Mouse (Mus musculus) midbrain, embryonic 16.5 days (tissue): ENCODE measurements around the gene Gm3417. TPM values are rescaled to one million over a fixed set of nuclear protein-coding genes. Genes with fewer than 3 reads are reported as not detected.

ENCODE experiments used
- ATAC-seq: fragments of 200-750 bp; cut with Nextera tagmentation; 2 replicates; pipeline ENCODE4 v1.8.0; 2017; ENCODE audit warnings: moderate TSS enrichment
- H3K27ac ChIP-seq: fragments of 300-500 bp; sonication (generic); 2 replicates; pipeline ENCODE4 v1.5.1; 2014; ENCODE audit warnings: mild to moderate bottlenecking, low read length, mixed read lengths
- H3K27me3 ChIP-seq: fragments of 300-500 bp; sonication (generic); 2 replicates; pipeline ENCODE4 v1.6.1; 2014; ENCODE audit warnings: low read depth, low read length, mixed read lengths; ENCODE audit not compliant: control insufficient read depth, insufficient read depth
- H3K36me3 ChIP-seq: fragments of 300-500 bp; sonication (generic); 2 replicates; pipeline ENCODE4 v1.6.1; 2014; ENCODE audit warnings: mild to moderate bottlenecking, low read length, moderate library complexity, mixed read lengths; ENCODE audit not compliant: control insufficient read depth, insufficient read depth
- H3K4me1 ChIP-seq: fragments of 300-500 bp; sonication (generic); 2 replicates; pipeline ENCODE4 v1.6.1; 2014; ENCODE audit warnings: mild to moderate bottlenecking, low read length, mixed read lengths; ENCODE audit not compliant: control insufficient read depth, insufficient read depth
- H3K4me2 ChIP-seq: fragments of 300-500 bp; sonication (generic); 2 replicates; pipeline ENCODE4 v1.6.1; 2014; ENCODE audit warnings: mild to moderate bottlenecking, low read length, mixed read lengths
- H3K4me3 ChIP-seq: fragments of 300-500 bp; sonication (generic); 2 replicates; pipeline ENCODE4 v1.5.1; 2014; ENCODE audit warnings: low read depth, mild to moderate bottlenecking, low read length, moderate library complexity, mixed read lengths
- H3K9ac ChIP-seq: fragments of 300-500 bp; sonication (generic); 2 replicates; pipeline ENCODE4 v1.6.1; 2014; ENCODE audit warnings: low read depth, low read length, mixed read lengths
- H3K9me3 ChIP-seq: fragments of 300-500 bp; sonication (generic); replicated peaks from 2 replicates; pipeline ENCODE4 v1.6.1; 2014; ENCODE audit warnings: mild to moderate bottlenecking, low read length, mixed read lengths; ENCODE audit not compliant: control insufficient read depth, poor library complexity, severe bottlenecking
- WGBS: fragments of 180-500 bp; shearing (Covaris S2); extraction: QIAGEN DNeasy Blood & Tissue Kit; methylation state at CpG from one replicate; pipeline ENCODE4 v1.1.7; 2014; 5-methylcytosine and 5-hydroxymethylcytosine counted together
- polyA plus RNA-seq: library from polyadenylated mRNA; unstranded; fragments of >200 nt; fragmentation: Nextera tagmentation; extraction: Ambion mirVana; gene quantifications from 2 replicates; pipeline ENCODE4 v1.2.1, GENCODE M21; 2015

Gene Gm3417
- polyA plus RNA-seq, 1 experiment from 2014 or later, result not detected

DNA sequence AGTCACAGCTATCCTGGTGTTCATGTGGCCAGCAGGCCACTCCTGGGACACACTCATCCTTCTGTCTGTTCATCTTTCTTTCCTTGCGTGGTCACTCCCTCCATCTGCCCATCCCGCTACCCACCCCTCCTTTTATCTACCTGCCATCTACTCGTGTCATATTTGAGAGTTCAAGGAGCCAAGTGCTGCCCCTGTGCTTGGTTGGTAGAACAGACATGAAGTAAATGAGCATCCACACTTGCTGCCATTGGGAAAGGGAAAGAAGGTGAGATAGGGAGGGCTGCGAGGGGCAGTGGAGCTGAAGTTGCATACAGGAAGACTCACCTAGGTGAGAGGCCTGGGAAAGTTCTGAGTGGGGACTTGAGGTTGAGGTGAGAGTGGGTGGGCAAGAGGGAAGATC, 64.2 kb downstream of the Gm3417 start:
- no peak overlapping the region for H3K4me2 ChIP-seq
- no peak for ATAC-seq
- WGBS, result 92% methylated on average over 4 of the region's 4 CpGs
- no peak overlapping the region for H3K4me3 ChIP-seq
- no peaks in the 10 kb centered on the region for H3K9me3 ChIP-seq
- H3K4me1 ChIP-seq, result no peaks in the 10 kb centered on the region
- H3K27me3 ChIP-seq, result no peaks in the 10 kb centered on the region
- no peak overlapping the region for H3K9ac ChIP-seq
- no peak overlapping the region for H3K27ac ChIP-seq
- H3K36me3 ChIP-seq, result no peaks in the 10 kb centered on the region

Other genes starting within 250 kb of the Gm3417 start
- 8.8 and 9.2 TPM in 2 replicates for gene Wdr27, start 35.6 kb downstream of the Gm3417 start, polyA plus RNA-seq
- gene 1600012H06Rik, start 35.6 kb downstream of the Gm3417 start, polyA plus RNA-seq, result 24.1 and 26.2 TPM in 2 replicates
- 12.8 and 14.2 TPM in 2 replicates for gene Phf10, start 17.5 kb downstream of the Gm3417 start, polyA plus RNA-seq
- gene 9030025P20Rik, start 322 bp downstream of the Gm3417 start, polyA plus RNA-seq, result 8.6 and 10.0 TPM in 2 replicates
- 9.2 and 10.3 TPM in 2 replicates for gene Gm3435, start 31.4 kb upstream of the Gm3417 start, polyA plus RNA-seq
- 74.3 and 89.8 TPM in 2 replicates for gene Ermard, start 62.4 kb upstream of the Gm3417 start, polyA plus RNA-seq
- gene Tcte3, start 62.7 kb upstream of the Gm3417 start, polyA plus RNA-seq, result 0.50 TPM in 1 of 2 replicates, not detected in the other
- gene Gm3448, start 62.7 kb upstream of the Gm3417 start, polyA plus RNA-seq, result 4.7 and 5.6 TPM in 2 replicates